Mouse (Mus musculus): Measurements from ENCODE around the gene Spint3. TPM values are rescaled to one million over a fixed set of nuclear protein-coding genes. Genes with fewer than 3 reads are reported as not detected.

The Spint3 gene
- total and polyA plus RNA-seq, 3 experiments, result not detected

DNA sequence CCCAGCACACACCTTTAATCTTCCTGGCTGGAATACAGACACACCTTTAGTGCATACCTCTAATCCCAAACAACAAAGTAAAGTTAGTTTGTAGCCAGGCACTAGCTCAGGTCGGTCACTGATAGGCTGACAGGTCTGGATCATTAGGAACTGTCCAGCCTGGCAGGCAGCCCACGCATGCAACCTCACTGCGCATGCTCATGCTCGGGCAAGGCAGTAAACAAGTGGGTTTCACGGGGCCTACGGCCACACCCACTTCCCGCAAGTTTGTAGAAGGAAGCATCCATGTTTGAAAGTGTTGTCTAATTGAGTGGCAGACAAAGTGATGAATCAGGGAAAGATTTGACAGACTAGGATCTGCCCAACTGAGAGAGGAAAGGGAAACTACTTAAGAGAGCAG, 30.7 kb downstream of the Spint3 start:
- H3K4me1 ChIP-seq (ENCODE audit: control insufficient read depth in 1 of 2, insufficient read depth in 2 of 2), result no peaks in the 10 kb centered on the region
- no peak overlapping the region for H3K4me3 ChIP-seq (replicated peaks in 1 of 3; ENCODE audit: low read depth in 2 of 3, low read length in 2 of 3, poor library complexity in 1 of 3)
- H3K9me3 ChIP-seq (replicated peaks; ENCODE audit: low read length), result peaks cover 11% of the 10 kb centered on the region
- no peaks in the 10 kb centered on the region for H3K79me2 ChIP-seq (replicated peaks; ENCODE audit: control insufficient read depth, extremely low read depth, insufficient read depth, poor library complexity, severe bottlenecking)
- no peak overlapping the region for H3K27ac ChIP-seq (ENCODE audit: insufficient read depth, low read depth)
- peaks cover 88% of the 10 kb centered on the region for H3K27me3 ChIP-seq (replicated peaks)
- H3K4me2 ChIP-seq (ENCODE audit: insufficient read depth, low read depth, poor library complexity, severe bottlenecking), result no peak overlapping the region
- no peak for DNase-seq (ENCODE audit: extremely low read depth)
- H3K36me3 ChIP-seq (replicated peaks in 1 of 2; ENCODE audit: control insufficient read depth in 1 of 2, insufficient read depth in 1 of 2, low read length in 1 of 2), result no peaks in the 10 kb centered on the region
- dilution Hi-C loops (cut with MboI; ENCODE audit: extremely low pct_ligation_motif_present, extremely low pct_unique_long_range_greater_than_20kb, low sequenced_read_pairs), result no loop called here
- in situ Hi-C loops (cut with MboI; ENCODE audit: low pct_ligation_motif_present, low pct_unique_long_range_greater_than_20kb, low sequenced_read_pairs), result no loop called here
- no peak overlapping the region for H3K9ac ChIP-seq (ENCODE audit: insufficient read depth, low read depth)
- TF ChIP-seq SIN3A (IDR thresholded peaks at IDR 0.05; ENCODE audit: low read length) (no peak), POLR2A (IDR thresholded peaks at IDR 0.05; ENCODE audit: low read depth, low read length) (no peak), JUND (conservative IDR thresholded peaks at IDR 0.05; ENCODE audit: low read depth, low read length) (no peak), MXI1 (IDR thresholded peaks at IDR 0.05; ENCODE audit: low read depth, low read length) (no peak), SMC3 (IDR thresholded peaks at IDR 0.05; ENCODE audit: low read depth, low read length) (no peak), ZMIZ1 (IDR thresholded peaks at IDR 0.05; ENCODE audit: low read depth, low read length) (no peak), GABPA (IDR thresholded peaks at IDR 0.05; ENCODE audit: insufficient replicate concordance, low read depth, low read length) (no peak), MAFK (IDR thresholded peaks at IDR 0.05; ENCODE audit: insufficient replicate concordance, low read length) (no peak), ETS1 (conservative IDR thresholded peaks at IDR 0.05; ENCODE audit: low read depth, low read length) (no peak), RAD21 (IDR thresholded peaks at IDR 0.05; ENCODE audit: low read depth, low read length) (no peak)

DNA sequence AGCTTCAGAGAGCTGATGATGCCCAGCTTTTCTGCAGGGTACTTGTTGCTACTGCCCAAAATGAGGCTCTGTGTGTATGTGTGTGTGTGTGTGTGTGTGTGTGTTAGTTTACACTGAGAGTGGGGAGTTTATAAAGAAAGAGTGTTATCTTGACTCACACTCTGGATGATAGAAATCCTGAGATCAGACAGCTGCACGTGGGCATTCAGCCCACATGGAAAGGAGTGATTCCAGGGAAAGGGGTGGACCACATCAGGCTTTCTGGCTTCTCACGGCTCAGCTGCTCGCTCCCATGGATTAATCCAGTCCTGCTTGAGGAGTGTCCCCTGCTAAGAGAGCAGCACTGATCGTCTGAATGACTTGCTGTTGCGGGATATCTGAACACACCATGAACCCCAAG, 31.1 kb downstream of the Spint3 start:
- no peaks in the 10 kb centered on the region for H3K4me1 ChIP-seq (ENCODE audit: control insufficient read depth in 1 of 2, insufficient read depth in 2 of 2)
- no peak overlapping the region for H3K9ac ChIP-seq (ENCODE audit: insufficient read depth, low read depth)
- no peak overlapping the region for H3K4me3 ChIP-seq (replicated peaks in 1 of 3; ENCODE audit: low read depth in 2 of 3, low read length in 2 of 3, poor library complexity in 1 of 3)
- H3K4me2 ChIP-seq (ENCODE audit: insufficient read depth, low read depth, poor library complexity, severe bottlenecking), result no peak overlapping the region
- H3K36me3 ChIP-seq (replicated peaks in 1 of 2; ENCODE audit: control insufficient read depth in 1 of 2, insufficient read depth in 1 of 2, low read length in 1 of 2), result no peaks in the 10 kb centered on the region
- dilution Hi-C loops (cut with MboI; ENCODE audit: extremely low pct_ligation_motif_present, extremely low pct_unique_long_range_greater_than_20kb, low sequenced_read_pairs), result no loop called here
- H3K27ac ChIP-seq (ENCODE audit: insufficient read depth, low read depth), result no peak overlapping the region
- in situ Hi-C loops (cut with MboI; ENCODE audit: low pct_ligation_motif_present, low pct_unique_long_range_greater_than_20kb, low sequenced_read_pairs), result no loop called here
- peaks cover 88% of the 10 kb centered on the region for H3K27me3 ChIP-seq (replicated peaks)
- TF ChIP-seq ZC3H11A (IDR thresholded peaks at IDR 0.05; ENCODE audit: low read depth, low read length) (no peak), USF1 (IDR thresholded peaks at IDR 0.05; ENCODE audit: low read depth, low read length) (no peak), MAZ (IDR thresholded peaks at IDR 0.05; ENCODE audit: low read depth, low read length) (no peak), IRF4 (IDR thresholded peaks at IDR 0.05; ENCODE audit: low read depth, low read length) (no peak), SIN3A (IDR thresholded peaks at IDR 0.05; ENCODE audit: low read length) (no peak), ETS1 (conservative IDR thresholded peaks at IDR 0.05; ENCODE audit: low read depth, low read length) (no peak), ZKSCAN1 (IDR thresholded peaks at IDR 0.05; ENCODE audit: borderline replicate concordance, low read depth, low read length) (no peak), ELF1 (IDR thresholded peaks at IDR 0.05; ENCODE audit: low read depth, low read length) (no peak), UBTF (IDR thresholded peaks at IDR 0.05; ENCODE audit: low read depth, low read length) (no peak), ZMIZ1 (IDR thresholded peaks at IDR 0.05; ENCODE audit: low read depth, low read length) (no peak), RAD21 (IDR thresholded peaks at IDR 0.05; ENCODE audit: low read depth, low read length) (no peak), GABPA (IDR thresholded peaks at IDR 0.05; ENCODE audit: insufficient replicate concordance, low read depth, low read length) (no peak), MXI1 (IDR thresholded peaks at IDR 0.05; ENCODE audit: low read depth, low read length) (no peak), E2F4 (IDR thresholded peaks at IDR 0.05; ENCODE audit: insufficient replicate concordance, low read depth, low read length) (no peak), MAFK (IDR thresholded peaks at IDR 0.05; ENCODE audit: insufficient replicate concordance, low read length) (no peak)
- H3K79me2 ChIP-seq (replicated peaks; ENCODE audit: control insufficient read depth, extremely low read depth, insufficient read depth, poor library complexity, severe bottlenecking), result no peaks in the 10 kb centered on the region
- H3K9me3 ChIP-seq (replicated peaks; ENCODE audit: low read length), result peaks cover 11% of the 10 kb centered on the region
- no peak for DNase-seq (ENCODE audit: extremely low read depth)

Data from CH12.LX (cell line).